In genomic region chr3:88495741-88496415, GRCm38 (mm10) we compare ENCODE assay signal across 11 mouse cellular contexts. TPM values are rescaled to one million over a fixed set of nuclear protein-coding genes. Genes with fewer than 3 reads are reported as not detected.
A peak's percentile ranks its signal among the peaks of the same experiment; 100 is the strongest.
DNase-seq lines count a peak whose midpoint lies in the region; ATAC-seq and TF ChIP-seq lines count a peak whose summit lies in the region.
"Had no signal": no experiment of that assay in that cellular context is flagged by ENCODE, and none has a peak within 500 bp of the region (broad histone marks: within the 10 kb centered on the region; RNA-seq: fewer than 3 reads in every experiment).

No protein-coding gene starts in this region.

- TF ChIP-seq CTCF in small intestine, adult 2 months (IDR thresholded peaks at IDR 0.05; ENCODE audit: extremely low read depth, insufficient read length, insufficient replicate concordance, low read depth, low read length), result no peak

- no peak for ATAC-seq in embryonic facial prominence, embryonic 13.5 days (ENCODE audit: insufficient number of reproducible peaks, insufficient read depth, low FRiP score, low TSS enrichment, low read depth)
- no peak for ATAC-seq in midbrain, embryonic 14.5 days (ENCODE audit: low FRiP score, low TSS enrichment)

- H3K27ac ChIP-seq in embryonic facial prominence, embryonic 13.5 days, result peak overlapping the region; percentile 92; the same call in 1 of the 2 replicates
- H3K27ac ChIP-seq in small intestine, adult 2 months (ENCODE audit: insufficient read depth, low read depth, low read length), result peak overlapping the region; percentile 82
- no peak overlapping the region for H3K27ac ChIP-seq in midbrain, embryonic 14.5 days (replicated peaks; ENCODE audit: low read depth, low read length)

- no peaks in the 10 kb centered on the region for H3K9me3 ChIP-seq in embryonic facial prominence, embryonic 13.5 days
- H3K9me3 ChIP-seq in midbrain, embryonic 14.5 days (ENCODE audit: control insufficient read depth, low read length), result no peaks in the 10 kb centered on the region

- H3K36me3 ChIP-seq in embryonic facial prominence, embryonic 13.5 days, result peaks cover 45% of the 10 kb centered on the region
- peaks cover 6% of the 10 kb centered on the region; the same call in 1 of the 2 replicates for H3K36me3 ChIP-seq in small intestine, adult 2 months (ENCODE audit: control insufficient read depth, insufficient read depth, low read length)
- H3K36me3 ChIP-seq in midbrain, embryonic 14.5 days (ENCODE audit: control insufficient read depth, insufficient read depth, low read length), result no peaks in the 10 kb centered on the region

- no peaks in the 10 kb centered on the region for H3K27me3 ChIP-seq in embryonic facial prominence, embryonic 13.5 days
- no peaks in the 10 kb centered on the region for H3K27me3 ChIP-seq in small intestine, adult 2 months (ENCODE audit: control insufficient read depth, insufficient read depth, low read length)
- no peaks in the 10 kb centered on the region; the same call in 1 of the 2 replicates for H3K27me3 ChIP-seq in midbrain, embryonic 14.5 days (ENCODE audit: control insufficient read depth, insufficient read depth, low read length)

- peaks cover 62% of the 10 kb centered on the region for H3K4me1 ChIP-seq in embryonic facial prominence, embryonic 13.5 days
- H3K4me1 ChIP-seq in small intestine, adult 2 months (ENCODE audit: control insufficient read depth, insufficient read depth, insufficient read length, low read length), result peaks cover 62% of the 10 kb centered on the region
- H3K4me1 ChIP-seq in midbrain, embryonic 14.5 days (ENCODE audit: control insufficient read depth, insufficient read depth, low read length), result peaks cover 13% of the 10 kb centered on the region

- H3K9ac ChIP-seq in embryonic facial prominence, embryonic 13.5 days, result peak overlapping the region; percentile 40; the same call in 1 of the 2 replicates
- no peak overlapping the region for H3K9ac ChIP-seq in midbrain, embryonic 14.5 days (replicated peaks; ENCODE audit: low read length)

- no peak for TF ChIP-seq POLR2A in small intestine, adult 2 months (IDR thresholded peaks at IDR 0.05; ENCODE audit: low read depth, low read length)

- DNase-seq in kidney, postnatal 25 days, result peak; percentile 46 to 58
- DNase-seq in kidney, postnatal 14 days, result no peak
- peak; percentile 36 to 47 for DNase-seq in heart, postnatal 14 days
- DNase-seq in spleen, adult 12 weeks (ENCODE audit: low spot score), result no peak
- DNase-seq in midbrain, embryonic 14.5 days, result no peak
- DNase-seq: embryo, embryonic 11 days; thymus, adult 18-20 months had no signal

- no peak overlapping the region for H3K4me3 ChIP-seq in embryonic facial prominence, embryonic 13.5 days
- no peak overlapping the region for H3K4me3 ChIP-seq in small intestine, adult 2 months (ENCODE audit: low read depth, low read length)
- H3K4me3 ChIP-seq in midbrain, embryonic 14.5 days (replicated peaks; ENCODE audit: low read depth, low read length), result no peak overlapping the region

- intact Hi-C loops in heart, postnatal 14 days (cut with DNase I), result no loop called here

- no peak overlapping the region for H3K4me2 ChIP-seq in embryonic facial prominence, embryonic 13.5 days
- no peak overlapping the region for H3K4me2 ChIP-seq in midbrain, embryonic 14.5 days (ENCODE audit: low read length)

- WGBS in embryonic facial prominence, embryonic 13.5 days, result 85% methylated on average over 10 of the region's 10 CpGs
- WGBS in small intestine, adult 2 months, result 48% methylated on average over 10 of the region's 10 CpGs
- 80% methylated on average over 10 of the region's 10 CpGs for WGBS in midbrain, embryonic 14.5 days

RNA-seq across cellular contexts. Expression of gene Lmna, which starts 13.9 kb away (rescaled TPM):
- 311 and 321 TPM in 2 replicates for polyA plus RNA-seq in embryonic facial prominence, embryonic 13.5 days (2015; fragmentation: Nextera tagmentation; extraction: Ambion mirVana)
- total RNA-seq in heart, postnatal 14 days (2021), result 100 to 1,000 TPM; 128 TPM
- polyA plus RNA-seq in small intestine, adult 2 months (2012; rRNA removed), result 209 and 353 TPM in 2 replicates
- 31.0 and 34.3 TPM in 2 replicates for polyA plus RNA-seq in midbrain, embryonic 14.5 days (2014; fragmentation: Nextera tagmentation; extraction: Ambion mirVana)

RNA-seq across cellular contexts. Expression of gene Sema4a, which starts 34.9 kb away (rescaled TPM):
- 10.3 and 13.3 TPM in 2 replicates for polyA plus RNA-seq in embryonic facial prominence, embryonic 13.5 days (2015; fragmentation: Nextera tagmentation; extraction: Ambion mirVana)
- 1 to 10 TPM; 2.3 to 2.6 TPM for total RNA-seq in heart, postnatal 14 days (2021)
- 137 and 321 TPM in 2 replicates for polyA plus RNA-seq in small intestine, adult 2 months (2012; rRNA removed)
- 28.8 and 32.1 TPM in 2 replicates for polyA plus RNA-seq in midbrain, embryonic 14.5 days (2014; fragmentation: Nextera tagmentation; extraction: Ambion mirVana)

RNA-seq across cellular contexts. Expression of gene Mex3a, which starts 36.3 kb away (rescaled TPM):
- polyA plus RNA-seq in embryonic facial prominence, embryonic 13.5 days (2015; fragmentation: Nextera tagmentation; extraction: Ambion mirVana), result 32.2 and 33.4 TPM in 2 replicates
- 1 to 10 TPM in 1 of 2 experiments, under 1 TPM in 1; 0.81 to 2.0 TPM for total RNA-seq in heart, postnatal 14 days (2021)
- polyA plus RNA-seq in small intestine, adult 2 months (2012; rRNA removed), result 0.41 and 0.60 TPM in 2 replicates
- polyA plus RNA-seq in midbrain, embryonic 14.5 days (2014; fragmentation: Nextera tagmentation; extraction: Ambion mirVana), result 50.8 and 51.8 TPM in 2 replicates

RNA-seq across cellular contexts. Expression of gene Rab25, which starts 52.2 kb away (rescaled TPM):
- polyA plus RNA-seq in embryonic facial prominence, embryonic 13.5 days (2015; fragmentation: Nextera tagmentation; extraction: Ambion mirVana), result 18.6 and 19.5 TPM in 2 replicates
- under 1 TPM in 1 of 2 experiments, not detected in 1; 0.33 TPM for total RNA-seq in heart, postnatal 14 days (2021)
- 132 and 184 TPM in 2 replicates for polyA plus RNA-seq in small intestine, adult 2 months (2012; rRNA removed)
- not detected in 2 replicates for polyA plus RNA-seq in midbrain, embryonic 14.5 days (2014; fragmentation: Nextera tagmentation; extraction: Ambion mirVana)
- total RNA-seq: heart, postnatal 36 days; left cerebral cortex, postnatal 36 days had no signal

RNA-seq across cellular contexts. Expression of gene Lamtor2, which starts 57.0 kb away (rescaled TPM):
- polyA plus RNA-seq in embryonic facial prominence, embryonic 13.5 days (2015; fragmentation: Nextera tagmentation; extraction: Ambion mirVana), result 164 and 169 TPM in 2 replicates
- total RNA-seq in heart, postnatal 14 days (2021), result 10 to 100 TPM; 77.7 TPM
- 99.8 and 167 TPM in 2 replicates for polyA plus RNA-seq in small intestine, adult 2 months (2012; rRNA removed)
- polyA plus RNA-seq in midbrain, embryonic 14.5 days (2014; fragmentation: Nextera tagmentation; extraction: Ambion mirVana), result 93.4 and 154 TPM in 2 replicates

Comparison
In these comparisons a context has a peak if more than half of its experiments do, and no peak if none do; other contexts are left out.
1. DNase-seq: peak in kidney, postnatal 25 days (2 of 2) and heart, postnatal 14 days (2 of 2); none in kidney, postnatal 14 days (single experiment), spleen, adult 12 weeks (single experiment) and midbrain, embryonic 14.5 days (single experiment).
2. RNA of gene Mex3a, which starts 36.3 kb away (polyA plus RNA-seq): 50.8 to 51.8 TPM in midbrain, embryonic 14.5 days and 32.2 to 33.4 TPM in embryonic facial prominence, embryonic 13.5 days; 0.41 to 0.60 TPM in small intestine, adult 2 months; every median in the first group is over 10 times any median in the second.